Comparison of ENCODE assay signal across 8 mouse cellular contexts in the genomic region with DNA sequence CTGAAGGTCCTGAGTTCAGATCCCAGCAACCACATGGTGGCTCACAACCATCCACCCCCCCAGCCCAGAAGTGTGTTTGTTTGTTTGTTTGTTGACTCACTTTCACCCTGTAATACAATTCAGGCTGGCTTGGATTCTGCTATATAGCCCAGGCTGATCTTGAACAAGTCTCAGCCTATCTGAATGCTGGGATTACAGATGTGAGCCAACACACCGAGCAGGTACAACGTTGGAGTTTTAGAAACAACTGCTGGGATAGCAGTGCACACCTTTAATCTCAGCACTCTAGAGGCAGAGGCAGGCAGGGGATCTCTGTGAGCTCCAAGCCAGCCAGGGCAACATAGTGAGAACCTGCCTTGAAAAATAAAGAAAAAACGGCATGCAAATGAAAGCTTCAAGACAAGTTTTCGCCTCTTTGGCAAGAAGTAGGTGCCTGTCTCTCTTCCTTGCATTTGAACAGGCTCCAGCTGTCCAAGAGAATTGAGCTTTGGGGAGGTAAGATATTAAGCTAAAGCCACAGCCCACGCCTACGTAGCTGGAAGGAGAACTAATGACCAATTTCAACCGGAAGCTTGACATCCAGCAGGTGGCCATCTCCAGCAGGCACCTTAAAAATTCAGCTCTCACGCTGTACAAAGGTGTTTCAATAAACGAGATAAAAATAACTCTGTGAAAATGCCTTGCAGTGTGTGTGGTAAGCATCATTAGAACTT. TPM values are rescaled to one million over a fixed set of nuclear protein-coding genes. Genes with fewer than 3 reads are reported as not detected.
DNase-seq lines count a peak whose midpoint lies in the region; ATAC-seq and TF ChIP-seq lines count a peak whose summit lies in the region.

No protein-coding gene starts in this region.

- no peak for ATAC-seq in embryonic facial prominence, embryonic 11.5 days (replicated peaks; ENCODE audit: insufficient number of reproducible peaks, low FRiP score, low TSS enrichment, low read depth)
- no peak for ATAC-seq in intestine, embryonic 15.5 days
- no peak for ATAC-seq in liver, postnatal 0 days

- H3K4me3 ChIP-seq in heart, embryonic 10.5 days: peak overlapping the region; percentile 69
- H3K4me3 ChIP-seq in embryonic facial prominence, embryonic 11.5 days (ENCODE audit: low read depth, low read length): peak overlapping the region; percentile 54
- H3K4me3 ChIP-seq in intestine, embryonic 15.5 days (replicated peaks): peak overlapping the region; percentile 63
- H3K4me3 ChIP-seq in liver, postnatal 0 days (ENCODE audit: low read depth, low read length): peak overlapping the region; percentile 59

- WGBS in heart, embryonic 10.5 days: 11% methylated on average over 9 of the region's 9 CpGs
- WGBS in embryonic facial prominence, embryonic 11.5 days: 13% methylated on average over 9 of the region's 9 CpGs
- 12% methylated on average over 9 of the region's 9 CpGs for WGBS in intestine, embryonic 15.5 days
- 11% methylated on average over 9 of the region's 9 CpGs for WGBS in liver, postnatal 0 days (ENCODE audit: insufficient replicate concordance)

- H3K4me1 ChIP-seq in heart, embryonic 10.5 days: peaks cover 28% of the 10 kb centered on the region
- no peaks in the 10 kb centered on the region; the same call in 1 of the 2 replicates for H3K4me1 ChIP-seq in embryonic facial prominence, embryonic 11.5 days (ENCODE audit: control insufficient read depth, insufficient read depth, low read length)
- peaks cover 21% of the 10 kb centered on the region for H3K4me1 ChIP-seq in intestine, embryonic 15.5 days (replicated peaks)
- H3K4me1 ChIP-seq in liver, postnatal 0 days (ENCODE audit: insufficient read depth): peaks cover 16% of the 10 kb centered on the region

- H3K4me2 ChIP-seq in embryonic facial prominence, embryonic 11.5 days (ENCODE audit: low read depth, low read length): peak overlapping the region; percentile 95; the same call in 1 of the 2 replicates
- peak overlapping the region; percentile 99 for H3K4me2 ChIP-seq in intestine, embryonic 15.5 days (replicated peaks)
- H3K4me2 ChIP-seq in liver, postnatal 0 days (ENCODE audit: low read depth, low read length): peak overlapping the region; percentile 75

- no peaks in the 10 kb centered on the region for H3K36me3 ChIP-seq in heart, embryonic 10.5 days
- H3K36me3 ChIP-seq in embryonic facial prominence, embryonic 11.5 days (replicated peaks; ENCODE audit: control insufficient read depth, insufficient read depth, low read depth, low read length): no peaks in the 10 kb centered on the region
- no peaks in the 10 kb centered on the region for H3K36me3 ChIP-seq in intestine, embryonic 15.5 days
- H3K36me3 ChIP-seq in liver, postnatal 0 days (replicated peaks; ENCODE audit: insufficient read depth, low read length): no peaks in the 10 kb centered on the region

- no peak for DNase-seq in heart, embryonic 10.5 days (ENCODE audit: low spot score)
- no peak for DNase-seq in heart, postnatal 4 days
- DNase-seq in embryonic facial prominence, embryonic 11.5 days (ENCODE audit: low spot score): peak; percentile 38
- DNase-seq in liver, postnatal 0 days: no peak
- DNase-seq in urinary bladder, postnatal 10 days (ENCODE audit: low spot score): no peak
- no peak for DNase-seq in testis, postnatal 10 days (ENCODE audit: low spot score)
- no peak for DNase-seq in adrenal gland, adult 8-10 months

- H3K9ac ChIP-seq in embryonic facial prominence, embryonic 11.5 days (replicated peaks; ENCODE audit: low read length): 0 out of 2 replicates have a peak overlapping the region, but pooled peaks have one; percentile 22
- H3K9ac ChIP-seq in intestine, embryonic 15.5 days: peak overlapping the region; percentile 72; the same call in 1 of the 2 replicates
- no peak overlapping the region for H3K9ac ChIP-seq in liver, postnatal 0 days (replicated peaks)

- TF ChIP-seq EP300 in liver, postnatal 0 days (IDR thresholded peaks at IDR 0.05; ENCODE audit: low read depth): no peak

- peak overlapping the region; percentile 86; the same call in 1 of the 2 replicates for H3K27ac ChIP-seq in heart, embryonic 10.5 days
- no peak overlapping the region for H3K27ac ChIP-seq in embryonic facial prominence, embryonic 11.5 days (replicated peaks; ENCODE audit: low read depth, low read length)
- no peak overlapping the region for H3K27ac ChIP-seq in intestine, embryonic 15.5 days
- no peak overlapping the region for H3K27ac ChIP-seq in liver, postnatal 0 days (ENCODE audit: low read depth)

- no peaks in the 10 kb centered on the region for H3K9me3 ChIP-seq in heart, embryonic 10.5 days
- no peaks in the 10 kb centered on the region for H3K9me3 ChIP-seq in embryonic facial prominence, embryonic 11.5 days (replicated peaks; ENCODE audit: control insufficient read depth, low read length)
- no peaks in the 10 kb centered on the region for H3K9me3 ChIP-seq in intestine, embryonic 15.5 days
- H3K9me3 ChIP-seq in liver, postnatal 0 days (ENCODE audit: low read length): no peaks in the 10 kb centered on the region

- peak; percentile 22; the same call in 1 of the 2 replicates for TF ChIP-seq CTCF in liver, postnatal 0 days (IDR thresholded peaks at IDR 0.05; ENCODE audit: low read depth)

- H3K27me3 ChIP-seq in heart, embryonic 10.5 days (ENCODE audit: insufficient read depth, poor library complexity, severe bottlenecking): peaks cover 57% of the 10 kb centered on the region
- H3K27me3 ChIP-seq in embryonic facial prominence, embryonic 11.5 days (ENCODE audit: control insufficient read depth, insufficient read depth, low read length): peaks cover 30% of the 10 kb centered on the region
- H3K27me3 ChIP-seq in intestine, embryonic 15.5 days (replicated peaks): peaks cover 39% of the 10 kb centered on the region
- H3K27me3 ChIP-seq in liver, postnatal 0 days (ENCODE audit: insufficient read depth, low read length): peaks cover 46% of the 10 kb centered on the region

RNA-seq across cellular contexts. Expression of gene Mapt, which starts 1.0 kb away (rescaled TPM):
- polyA plus RNA-seq in heart, embryonic 10.5 days (2016; fragmentation: Nextera tagmentation; extraction: Ambion mirVana): 0.92 and 1.4 TPM in 2 replicates
- total RNA-seq in heart, postnatal 4 days (2021): 1 to 10 TPM; 7.1 to 8.1 TPM
- 18.2 and 27.1 TPM in 2 replicates for polyA plus RNA-seq in embryonic facial prominence, embryonic 11.5 days (2014; fragmentation: Nextera tagmentation; extraction: Ambion mirVana)
- 14.4 and 17.0 TPM in 2 replicates for polyA plus RNA-seq in intestine, embryonic 15.5 days (2015; fragmentation: Nextera tagmentation; extraction: Ambion mirVana)
- 0.28 and 0.33 TPM in 2 replicates for polyA plus RNA-seq in liver, postnatal 0 days (2015; fragmentation: Nextera tagmentation; extraction: Ambion mirVana)
- total RNA-seq in adrenal gland, adult 8-10 months (2022): 100 to 1,000 TPM; 154 to 281 (median 182) TPM

RNA-seq across cellular contexts. Expression of gene Sppl2c, which starts 44.1 kb away (rescaled TPM):
- polyA plus RNA-seq in heart, embryonic 10.5 days (2016; fragmentation: Nextera tagmentation; extraction: Ambion mirVana): not detected in 2 replicates
- total RNA-seq in heart, postnatal 4 days (2021): not detected
- polyA plus RNA-seq in embryonic facial prominence, embryonic 11.5 days (2014; fragmentation: Nextera tagmentation; extraction: Ambion mirVana): not detected in 2 replicates
- not detected in 2 replicates for polyA plus RNA-seq in intestine, embryonic 15.5 days (2015; fragmentation: Nextera tagmentation; extraction: Ambion mirVana)
- polyA plus RNA-seq in liver, postnatal 0 days (2015; fragmentation: Nextera tagmentation; extraction: Ambion mirVana): not detected in 2 replicates
- total RNA-seq in adrenal gland, adult 8-10 months (2022): not detected
